19 mouse cellular contexts compared by ENCODE assay signal in the genomic region with DNA sequence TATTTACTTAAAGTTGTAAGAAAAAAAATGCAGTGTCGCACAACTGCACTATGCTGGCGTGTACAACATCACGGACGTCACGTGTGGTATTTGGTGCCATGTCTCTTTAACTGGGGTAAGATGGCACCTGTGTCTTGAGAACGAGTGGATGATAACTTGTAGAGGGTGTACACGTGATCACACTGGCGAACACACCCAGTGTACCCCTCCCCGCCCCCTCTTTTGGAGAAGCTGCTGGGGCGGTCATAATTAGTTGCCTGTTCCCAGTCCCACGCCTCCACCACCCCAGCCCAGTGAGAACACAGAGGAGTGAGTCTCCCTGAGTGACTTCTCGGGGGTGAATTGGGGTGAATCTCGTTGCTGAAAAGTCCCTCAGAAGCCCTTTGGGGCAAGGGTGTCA. TPM values are rescaled to one million over a fixed set of nuclear protein-coding genes. Genes with fewer than 3 reads are reported as not detected.
A peak's percentile ranks its signal among the peaks of the same experiment; 100 is the strongest.
DNase-seq lines count a peak whose midpoint lies in the region; ATAC-seq and TF ChIP-seq lines count a peak whose summit lies in the region.
"Had no signal": no experiment of that assay in that cellular context is flagged by ENCODE, and none has a peak within 500 bp of the region (broad histone marks: within the 10 kb centered on the region; RNA-seq: fewer than 3 reads in every experiment).

No protein-coding gene starts in this region.

- TF ChIP-seq CTCF in spleen, adult 2 months (IDR thresholded peaks at IDR 0.05; ENCODE audit: extremely low read depth, insufficient read depth, insufficient read length, insufficient replicate concordance): no peak

- peaks cover 9% of the 10 kb centered on the region for H3K4me1 ChIP-seq in embryonic facial prominence, embryonic 12.5 days
- H3K4me1 ChIP-seq in embryonic facial prominence, embryonic 10.5 days: peaks cover 33% of the 10 kb centered on the region
- peaks cover 12% of the 10 kb centered on the region for H3K4me1 ChIP-seq in spleen, adult 2 months (ENCODE audit: control insufficient read depth, insufficient read depth, insufficient read length)
- H3K4me1 ChIP-seq in embryonic facial prominence, embryonic 14.5 days (ENCODE audit: control insufficient read depth, insufficient read depth, low read length): peaks cover 15% of the 10 kb centered on the region; the same call in 1 of the 2 replicates
- peaks cover 16% of the 10 kb centered on the region for H3K4me1 ChIP-seq in intestine, embryonic 15.5 days (replicated peaks)

- H3K9me3 ChIP-seq in embryonic facial prominence, embryonic 12.5 days: no peaks in the 10 kb centered on the region
- no peaks in the 10 kb centered on the region for H3K9me3 ChIP-seq in embryonic facial prominence, embryonic 10.5 days
- no peaks in the 10 kb centered on the region for H3K9me3 ChIP-seq in embryonic facial prominence, embryonic 14.5 days (ENCODE audit: control insufficient read depth, low read length)
- H3K9me3 ChIP-seq in intestine, embryonic 15.5 days: no peaks in the 10 kb centered on the region
- H3K9me3 ChIP-seq: forebrain, embryonic 12.5 days; heart, embryonic 13.5 days; liver, embryonic 15.5 days; neural tube, embryonic 13.5 days had no signal

- H3K27me3 ChIP-seq in embryonic facial prominence, embryonic 12.5 days: no peaks in the 10 kb centered on the region
- H3K27me3 ChIP-seq in embryonic facial prominence, embryonic 10.5 days (replicated peaks; ENCODE audit: low read depth, poor library complexity, severe bottlenecking): peaks cover 4% of the 10 kb centered on the region
- peaks cover 3% of the 10 kb centered on the region; the same call in 1 of the 2 replicates for H3K27me3 ChIP-seq in spleen, adult 2 months (ENCODE audit: control insufficient read depth, insufficient read depth, low read length)
- no peaks in the 10 kb centered on the region for H3K27me3 ChIP-seq in embryonic facial prominence, embryonic 14.5 days (replicated peaks; ENCODE audit: control insufficient read depth, insufficient read depth, low read length)
- peaks cover 38% of the 10 kb centered on the region for H3K27me3 ChIP-seq in intestine, embryonic 15.5 days (replicated peaks)

- peak overlapping the region; percentile 30; the same call in 1 of the 2 replicates for H3K4me2 ChIP-seq in embryonic facial prominence, embryonic 12.5 days (replicated peaks)
- H3K4me2 ChIP-seq in embryonic facial prominence, embryonic 14.5 days (ENCODE audit: low read depth, low read length): peak overlapping the region; percentile 38
- no peak overlapping the region for H3K4me2 ChIP-seq in intestine, embryonic 15.5 days (replicated peaks)
- H3K4me2 ChIP-seq: forebrain, embryonic 12.5 days; heart, embryonic 13.5 days; liver, embryonic 15.5 days; neural tube, embryonic 13.5 days had no signal

- no peak for DNase-seq in embryonic facial prominence, embryonic 10.5 days (ENCODE audit: low spot score)
- DNase-seq in spleen, adult 2 months (ENCODE audit: low read depth in 1 of 2, low spot score in 2 of 2): no peak
- no peak for DNase-seq in spleen, postnatal 10 days (ENCODE audit: low spot score in 2 of 2)
- DNase-seq in embryonic facial prominence, embryonic 14.5 days (ENCODE audit: low spot score): no peak
- peak; percentile 80 for DNase-seq in naive thymus-derived CD4-positive, alpha-beta T cell, adult 2 months (ENCODE audit: low read depth)
- no peak for DNase-seq in urinary bladder, postnatal 4 days (ENCODE audit: low spot score in 2 of 2)
- DNase-seq: adrenal gland, adult 8-10 months; cerebellum, postnatal 10 days; gastrocnemius, adult 2 months; kidney, adult 11 months; right cerebral cortex, adult 18-20 months had no signal

- 0 out of 2 replicates have a peak overlapping the region, but pooled peaks have one; percentile 3 for H3K4me3 ChIP-seq in embryonic facial prominence, embryonic 12.5 days
- no peak overlapping the region for H3K4me3 ChIP-seq in embryonic facial prominence, embryonic 10.5 days
- H3K4me3 ChIP-seq in spleen, adult 2 months (ENCODE audit: extremely low read depth, insufficient read depth, insufficient read length): peak overlapping the region; percentile 42
- H3K4me3 ChIP-seq in embryonic facial prominence, embryonic 14.5 days (ENCODE audit: low read depth, low read length): peak overlapping the region; percentile 13; the same call in 1 of the 2 replicates
- no peak overlapping the region for H3K4me3 ChIP-seq in intestine, embryonic 15.5 days (replicated peaks)
- H3K4me3 ChIP-seq: forebrain, embryonic 12.5 days; gastrocnemius, adult 2 months; heart, embryonic 13.5 days; liver, embryonic 15.5 days; neural tube, embryonic 13.5 days had no signal

- WGBS in embryonic facial prominence, embryonic 12.5 days: 92% methylated on average over 13 of the region's 13 CpGs
- WGBS in embryonic facial prominence, embryonic 10.5 days: 94% methylated on average over 13 of the region's 13 CpGs
- WGBS in spleen, adult 2 months: 75% methylated on average over 13 of the region's 13 CpGs
- 81% methylated on average over 13 of the region's 13 CpGs for WGBS in embryonic facial prominence, embryonic 14.5 days
- WGBS in intestine, embryonic 15.5 days: 86% methylated on average over 13 of the region's 13 CpGs

- H3K27ac ChIP-seq in embryonic facial prominence, embryonic 12.5 days: no peak overlapping the region
- H3K27ac ChIP-seq in embryonic facial prominence, embryonic 10.5 days (replicated peaks): no peak overlapping the region
- H3K27ac ChIP-seq in spleen, adult 2 months (ENCODE audit: insufficient read depth, low read length): peak overlapping the region; percentile 85
- H3K27ac ChIP-seq in embryonic facial prominence, embryonic 14.5 days (replicated peaks; ENCODE audit: low read depth, low read length): no peak overlapping the region
- H3K27ac ChIP-seq in intestine, embryonic 15.5 days: no peak overlapping the region
- H3K27ac ChIP-seq: forebrain, embryonic 12.5 days; gastrocnemius, adult 2 months; heart, embryonic 13.5 days; liver, embryonic 15.5 days; neural tube, embryonic 13.5 days had no signal

- TF ChIP-seq POLR2A in spleen, adult 2 months (IDR thresholded peaks at IDR 0.05; ENCODE audit: low read depth, low read length): no peak

- no peak for ATAC-seq in embryonic facial prominence, embryonic 12.5 days (ENCODE audit: insufficient number of reproducible peaks, insufficient read depth, low FRiP score, low TSS enrichment)
- no peak for ATAC-seq in embryonic facial prominence, embryonic 14.5 days (ENCODE audit: low read depth)
- no peak for ATAC-seq in intestine, embryonic 15.5 days
- ATAC-seq: hindbrain, embryonic 16.5 days; lung, postnatal 0 days had no signal

- H3K9ac ChIP-seq in embryonic facial prominence, embryonic 12.5 days: no peak overlapping the region
- no peak overlapping the region for H3K9ac ChIP-seq in embryonic facial prominence, embryonic 14.5 days (ENCODE audit: low read depth, low read length)
- no peak overlapping the region for H3K9ac ChIP-seq in intestine, embryonic 15.5 days
- H3K9ac ChIP-seq: forebrain, embryonic 12.5 days; heart, embryonic 13.5 days; liver, embryonic 15.5 days; neural tube, embryonic 13.5 days had no signal

- peaks cover 11% of the 10 kb centered on the region; the same call in 1 of the 2 replicates for H3K36me3 ChIP-seq in embryonic facial prominence, embryonic 12.5 days
- peaks cover 67% of the 10 kb centered on the region for H3K36me3 ChIP-seq in embryonic facial prominence, embryonic 10.5 days (replicated peaks)
- 0 out of 2 replicates have a peak, but pooled peaks cover 1% of the 10 kb centered on the region for H3K36me3 ChIP-seq in spleen, adult 2 months (ENCODE audit: control insufficient read depth, insufficient read depth, low read length)
- peaks cover 13% of the 10 kb centered on the region for H3K36me3 ChIP-seq in embryonic facial prominence, embryonic 14.5 days (ENCODE audit: control insufficient read depth, insufficient read depth, low read length)
- no peaks in the 10 kb centered on the region for H3K36me3 ChIP-seq in intestine, embryonic 15.5 days
- H3K36me3 ChIP-seq: liver, embryonic 15.5 days; neural tube, embryonic 13.5 days had no signal

RNA-seq across cellular contexts. Expression of a gene that starts 5.8 kb away (rescaled TPM):
- polyA plus RNA-seq in embryonic facial prominence, embryonic 12.5 days (2016; fragmentation: Nextera tagmentation; extraction: Ambion mirVana): 107 TPM in 2 replicates
- polyA plus RNA-seq in embryonic facial prominence, embryonic 10.5 days (2016; fragmentation: Nextera tagmentation; extraction: Ambion mirVana): 51.2 and 61.3 TPM in 2 replicates
- polyA plus RNA-seq in spleen, adult 2 months (2012; rRNA removed): 50.9 and 54.5 TPM in 2 replicates
- 25.9 and 32.2 TPM in 2 replicates for polyA plus RNA-seq in embryonic facial prominence, embryonic 14.5 days (2014; fragmentation: Nextera tagmentation; extraction: Ambion mirVana)
- polyA plus RNA-seq in intestine, embryonic 15.5 days (2015; fragmentation: Nextera tagmentation; extraction: Ambion mirVana): 0.62 and 1.4 TPM in 2 replicates

Comparison
In these comparisons a context has a peak if more than half of its experiments do, and no peak if none do; other contexts are left out.
1. H3K4me3 ChIP-seq: peak in embryonic facial prominence, embryonic 12.5 days (single experiment), spleen, adult 2 months (single experiment) and embryonic facial prominence, embryonic 14.5 days (single experiment); none in embryonic facial prominence, embryonic 10.5 days (single experiment) and intestine, embryonic 15.5 days (single experiment).
2. RNA of a gene that starts 5.8 kb away (polyA plus RNA-seq): 107 TPM in embryonic facial prominence, embryonic 12.5 days, 51.2 to 61.3 TPM in embryonic facial prominence, embryonic 10.5 days, 50.9 to 54.5 TPM in spleen, adult 2 months and 25.9 to 32.2 TPM in embryonic facial prominence, embryonic 14.5 days; 0.62 to 1.4 TPM in intestine, embryonic 15.5 days; every median in the first group is over 10 times any median in the second.